Mouse (Mus musculus): ENCODE measurements around the gene Zfx. TPM values are rescaled to one million over a fixed set of nuclear protein-coding genes. Genes with fewer than 3 reads are reported as not detected.

Zfx gene
- total and polyA plus RNA-seq, 3 experiments = 10.0 to 21.4 (median 16.0) TPM

DNA sequence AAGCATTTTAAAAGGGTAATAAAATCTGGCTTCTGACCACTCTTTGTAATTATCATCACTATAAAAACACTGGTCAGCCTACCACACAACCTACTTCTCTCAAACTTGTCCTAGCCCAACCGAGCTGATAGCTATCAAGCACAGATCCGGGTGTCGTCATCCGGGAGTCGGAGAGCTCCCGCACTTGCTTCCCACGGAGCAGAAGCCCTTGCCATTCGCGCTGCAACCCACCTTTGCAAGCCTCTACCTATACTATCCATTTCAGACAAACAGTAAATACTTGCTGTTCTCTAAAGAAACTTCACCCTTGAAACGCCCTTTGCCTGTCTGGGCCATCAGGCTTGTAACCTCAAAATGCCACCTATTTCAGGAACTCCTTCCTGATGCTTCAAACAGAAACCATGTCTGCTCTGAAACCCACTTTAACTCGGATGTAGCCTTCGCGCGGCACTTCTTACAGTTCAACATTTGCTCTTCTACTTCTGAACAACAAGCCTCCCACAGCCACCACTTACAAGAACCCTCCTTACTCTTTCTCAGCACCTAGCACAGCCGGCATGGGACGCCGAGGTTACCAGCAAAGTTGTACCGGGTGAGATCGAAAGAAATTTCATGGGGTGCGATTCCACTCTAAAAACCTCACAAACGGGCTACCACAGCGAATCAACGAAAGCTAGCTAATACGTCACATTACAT is 2.2 kb downstream of the Zfx start:
- H3K9ac ChIP-seq (ENCODE audit: control insufficient read depth, low read depth, low read length, poor library complexity, severe bottlenecking) = peak overlapping the region; percentile 100
- H3K27ac ChIP-seq (ENCODE audit: control insufficient read depth, low read depth, low read length) = peak overlapping the region; percentile 92
- peak overlapping the region; percentile 74 to 98 for H3K4me3 ChIP-seq (ENCODE audit: control insufficient read depth in 1 of 2, insufficient read depth in 1 of 2, low read depth in 2 of 2, low read length in 2 of 2)
- H3K27me3 ChIP-seq (ENCODE audit: control insufficient read depth in 1 of 2, insufficient read depth in 2 of 2, low read length in 2 of 2) = no peaks in the 10 kb centered on the region
- H3K4me1 ChIP-seq (ENCODE audit: control insufficient read depth in 1 of 2, insufficient read depth in 2 of 2, low read length in 2 of 2) = peaks cover 9% of the 10 kb centered on the region in 2 experiments
- H3K36me3 ChIP-seq (ENCODE audit: control insufficient read depth in 1 of 2, insufficient read depth in 2 of 2, low read length in 2 of 2) = peaks cover 0 to 25% of the 10 kb centered on the region in 2 experiments; a peak in 2 of 4 replicates
- TF ChIP-seq ETS1 (IDR thresholded peaks at IDR 0.05; ENCODE audit: low read depth, low read length) (no peak), EP300 (IDR thresholded peaks at IDR 0.05; ENCODE audit: low read depth in 1 of 2, low read length in 2 of 2) (no peak), MEF2A (IDR thresholded peaks at IDR 0.05; ENCODE audit: extremely low read depth, insufficient replicate concordance, low read depth, low read length, poor library complexity, severe bottlenecking) (no peak), ZMIZ1 (IDR thresholded peaks at IDR 0.05; ENCODE audit: low read depth, low read length) (no peak), BHLHE40 (IDR thresholded peaks at IDR 0.05; ENCODE audit: borderline replicate concordance, low read depth, low read length) (no peak), UBTF (IDR thresholded peaks at IDR 0.05; ENCODE audit: borderline replicate concordance, insufficient read depth, low read depth, low read length) (no peak), TCF12 (IDR thresholded peaks at IDR 0.05; ENCODE audit: low read depth, low read length) (no peak), MXI1 (IDR thresholded peaks at IDR 0.05; ENCODE audit: low read depth, low read length) (no peak), POLR2A (IDR thresholded peaks at IDR 0.05; ENCODE audit: control insufficient read depth in 1 of 2, insufficient read depth in 1 of 2, low read depth in 1 of 2, low read length in 2 of 2, poor library complexity in 1 of 2) (no peak), ELF1 (IDR thresholded peaks at IDR 0.05; ENCODE audit: low read depth, low read length) (no peak)
- peak; percentile 53 for DNase-seq (ENCODE audit: low read depth, low spot score)
- H3K9me3 ChIP-seq (replicated peaks; ENCODE audit: insufficient read depth, low read length) = no peaks in the 10 kb centered on the region
- H3K79me2 ChIP-seq (ENCODE audit: control insufficient read depth, insufficient read depth, low read length, poor library complexity) = peaks cover 59% of the 10 kb centered on the region

DNA sequence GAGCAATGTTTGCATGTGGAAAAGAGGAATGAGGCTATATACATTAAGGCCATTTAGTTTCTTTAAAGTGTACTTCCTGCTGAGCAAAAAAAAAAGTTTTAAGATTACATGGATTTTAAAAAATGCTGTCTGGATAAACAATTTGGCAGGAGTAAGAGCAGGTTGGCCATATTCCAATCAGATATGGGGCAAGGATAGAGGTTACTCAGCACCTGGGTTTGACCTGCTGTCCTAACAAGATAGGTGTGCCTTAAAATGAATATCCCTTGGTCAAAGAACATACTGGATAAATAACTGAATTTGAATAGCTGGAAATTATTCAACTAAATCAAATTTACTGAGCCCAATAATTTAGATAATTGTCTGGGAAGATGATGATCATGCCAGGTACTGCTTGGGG is 5.2 kb downstream of the Zfx start:
- H3K36me3 ChIP-seq (ENCODE audit: control insufficient read depth in 1 of 2, insufficient read depth in 2 of 2, low read length in 2 of 2) = peaks cover 5 to 25% of the 10 kb centered on the region in 2 experiments; a peak in 3 of 4 replicates
- H3K9me3 ChIP-seq (replicated peaks; ENCODE audit: insufficient read depth, low read length) = no peaks in the 10 kb centered on the region
- H3K27me3 ChIP-seq (ENCODE audit: control insufficient read depth in 1 of 2, insufficient read depth in 2 of 2, low read length in 2 of 2) = no peaks in the 10 kb centered on the region
- TF ChIP-seq JUND (IDR thresholded peaks at IDR 0.05; ENCODE audit: low read depth, low read length) = no peak
- no peak for TF ChIP-seq GABPA (IDR thresholded peaks at IDR 0.05; ENCODE audit: low read depth, low read length)
- TF ChIP-seq USF2 (IDR thresholded peaks at IDR 0.05; ENCODE audit: borderline replicate concordance in 1 of 2, insufficient read depth in 1 of 2, low read depth in 1 of 2, low read length in 2 of 2) = no peak
- TF ChIP-seq ZC3H11A (IDR thresholded peaks at IDR 0.05; ENCODE audit: low read depth, low read length) = no peak
- TF ChIP-seq ZKSCAN1 (IDR thresholded peaks at IDR 0.05; ENCODE audit: low read depth, low read length) = no peak
- no peak for TF ChIP-seq CTCF (IDR thresholded peaks at IDR 0.05 in 2 of 3, conservative IDR thresholded peaks at IDR 0.05 in 1 of 3; ENCODE audit: control insufficient read depth in 1 of 3, insufficient read depth in 1 of 3, low read depth in 2 of 3, low read length in 3 of 3, poor library complexity in 1 of 3, severe bottlenecking in 1 of 3)
- TF ChIP-seq EP300 (IDR thresholded peaks at IDR 0.05; ENCODE audit: low read depth in 1 of 2, low read length in 2 of 2) = peak; percentile 27 to 30; a peak in 2 of 4 replicates
- TF ChIP-seq POLR2A (IDR thresholded peaks at IDR 0.05; ENCODE audit: control insufficient read depth in 1 of 2, insufficient read depth in 1 of 2, low read depth in 1 of 2, low read length in 2 of 2, poor library complexity in 1 of 2) = no peak
- TF ChIP-seq UBTF (IDR thresholded peaks at IDR 0.05; ENCODE audit: borderline replicate concordance, insufficient read depth, low read depth, low read length) = no peak
- no peak for TF ChIP-seq BHLHE40 (IDR thresholded peaks at IDR 0.05; ENCODE audit: borderline replicate concordance, low read depth, low read length)
- peak; percentile 47; the same call in 1 of the 2 replicates for TF ChIP-seq ETS1 (IDR thresholded peaks at IDR 0.05; ENCODE audit: low read depth, low read length)
- TF ChIP-seq NELFE (IDR thresholded peaks at IDR 0.05; ENCODE audit: low read depth, low read length) = no peak
- peak; percentile 55; the same call in 1 of the 2 replicates for TF ChIP-seq ZNF384 (IDR thresholded peaks at IDR 0.05; ENCODE audit: low read depth, low read length)
- no peak for TF ChIP-seq MAX (IDR thresholded peaks at IDR 0.05; ENCODE audit: low read length)
- no peak for TF ChIP-seq MAZ (IDR thresholded peaks at IDR 0.05; ENCODE audit: low read depth, low read length)
- peaks cover 9% of the 10 kb centered on the region in 2 experiments for H3K4me1 ChIP-seq (ENCODE audit: control insufficient read depth in 1 of 2, insufficient read depth in 2 of 2, low read length in 2 of 2)
- peak; percentile 37 for DNase-seq (ENCODE audit: low read depth, low spot score)
- no peak overlapping the region for H3K9ac ChIP-seq (ENCODE audit: control insufficient read depth, low read depth, low read length, poor library complexity, severe bottlenecking)
- H3K4me3 ChIP-seq (ENCODE audit: control insufficient read depth in 1 of 2, insufficient read depth in 1 of 2, low read depth in 2 of 2, low read length in 2 of 2) = no peak overlapping the region
- peaks cover 80% of the 10 kb centered on the region for H3K79me2 ChIP-seq (ENCODE audit: control insufficient read depth, insufficient read depth, low read length, poor library complexity)
- no peak overlapping the region for H3K27ac ChIP-seq (ENCODE audit: control insufficient read depth, low read depth, low read length)

Data from MEL (cell line).